Mouse (Mus musculus) thymus, postnatal 4 days (tissue): ENCODE measurements around the gene Ckm.
A peak's percentile ranks its signal among the peaks of the same experiment; 100 is the strongest.

Experiments
- DNase-seq: peaks from one replicate; pipeline ENCODE4 v3.0.0; 2021

The Ckm gene

DNA sequence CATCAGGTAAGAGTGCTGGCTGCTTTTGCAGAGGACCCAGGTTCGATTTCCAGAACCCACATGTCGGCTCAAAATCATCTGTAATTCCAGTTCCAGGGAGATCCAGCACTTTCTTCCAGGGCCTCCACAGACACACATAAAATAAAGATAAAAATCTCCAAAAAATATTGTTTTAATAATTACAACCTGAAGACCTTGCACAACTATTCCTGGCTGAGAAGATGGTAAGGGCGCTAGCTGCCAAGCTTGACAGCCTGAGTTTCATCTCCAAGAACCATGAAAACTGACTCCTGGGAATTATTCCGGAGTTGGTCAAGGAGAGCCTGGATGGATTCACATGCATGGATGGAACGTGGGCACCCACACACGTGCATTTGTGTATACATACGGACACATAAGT, at the start of gene Ckm:
Ckm (plus strand) TSS at position 301 of the 400 bp plus-strand sequence.
- DNase-seq = no peak

GRCm38 (mm10) chr7:19354991-19355390, 49.6 kb upstream of the Ckm start:
- DNase-seq = no peak

GRCm38 (mm10) chr7:19356311-19356710, 48.3 kb upstream of the Ckm start:
- DNase-seq = no peak

DNA sequence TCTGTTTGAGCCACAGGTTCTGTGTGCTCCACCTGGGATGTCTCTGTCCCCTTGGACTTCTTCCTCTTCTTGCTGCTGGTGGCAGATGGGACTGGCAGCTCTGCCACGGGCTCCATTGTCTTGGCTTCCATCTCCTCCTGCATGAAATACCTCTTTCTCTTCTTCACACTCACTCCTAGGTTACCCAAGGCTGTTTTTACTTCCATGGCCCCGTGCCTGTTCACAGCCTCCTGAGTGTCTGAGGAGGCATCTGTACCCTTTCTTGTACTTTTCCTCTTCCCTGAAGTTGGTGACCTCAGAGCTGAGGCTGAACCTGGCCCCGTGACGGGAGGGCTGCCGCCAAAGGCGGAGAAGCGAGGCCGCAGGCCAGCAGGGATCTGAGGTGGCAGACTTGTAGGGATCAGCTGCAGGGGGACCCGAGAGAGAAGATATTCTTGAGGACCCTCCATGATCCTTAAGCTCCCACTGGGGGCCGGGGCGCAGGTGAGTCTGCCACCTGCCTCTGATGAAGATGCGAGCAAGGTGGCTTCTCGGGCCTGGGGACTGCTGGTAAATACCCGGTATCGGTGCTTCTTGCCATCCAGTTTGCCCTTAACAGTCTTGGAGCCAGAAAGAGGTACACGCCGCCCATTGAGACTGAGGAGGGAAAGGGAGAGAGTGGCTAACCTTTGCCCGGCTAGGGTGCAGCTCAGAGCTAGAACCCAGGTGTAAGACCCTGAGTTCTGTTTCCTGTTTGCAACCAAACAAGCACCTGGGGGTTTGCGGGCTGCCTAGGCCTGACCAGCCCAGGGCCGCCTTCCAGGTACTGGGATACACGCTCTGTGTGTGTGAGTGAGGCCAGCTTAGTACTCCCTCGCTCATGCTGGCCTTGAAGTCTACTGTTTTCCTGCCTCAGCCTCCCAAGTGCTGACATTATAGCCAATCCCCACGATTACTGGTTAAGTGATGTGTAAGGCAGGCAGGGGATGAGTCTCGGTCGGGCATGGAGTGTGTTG, 46.9 kb upstream of the Ckm start:
- no peak for DNase-seq

- DNase-seq = no peak
These were observed 45.9 kb upstream of the Ckm start for GRCm38 (mm10) chr7:19358634-19359033.

DNA sequence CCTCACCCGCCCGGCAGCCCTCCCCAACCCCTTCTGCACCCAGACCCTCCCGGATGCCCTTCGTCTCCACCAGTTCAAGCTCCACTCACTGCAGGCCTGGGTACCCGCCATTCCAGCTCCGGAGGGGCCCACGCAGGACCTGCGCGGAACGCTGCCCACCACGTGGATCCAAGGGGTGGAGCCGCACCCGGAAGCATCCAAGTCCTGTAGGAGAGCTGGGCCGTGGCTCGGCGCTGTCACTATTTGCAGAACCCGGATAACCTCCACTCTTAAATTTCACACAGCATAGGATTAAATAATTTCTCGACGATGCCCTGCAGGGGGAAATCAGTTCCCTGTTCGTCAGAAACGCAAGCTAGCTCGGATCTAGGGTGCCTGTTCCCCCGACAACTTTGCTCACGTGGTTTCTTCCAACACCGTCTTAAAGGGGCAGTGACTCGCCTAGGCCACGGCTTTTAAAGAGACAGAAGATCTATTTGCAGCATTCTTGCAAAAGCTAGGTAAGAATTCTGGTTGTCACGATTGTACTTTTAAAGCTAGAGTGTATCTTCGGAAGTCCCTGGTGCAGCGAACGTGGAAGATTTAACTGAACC, 45.2 kb upstream of the Ckm start, which contains the start of the genes Cd3eap and Ppp1r13l:
Cd3eap (minus strand) TSS at position 185 of the 593 bp plus-strand sequence.
Ppp1r13l (plus strand) TSS at position 451 of the 593 bp plus-strand sequence.
- DNase-seq = peak; percentile 88

DNA sequence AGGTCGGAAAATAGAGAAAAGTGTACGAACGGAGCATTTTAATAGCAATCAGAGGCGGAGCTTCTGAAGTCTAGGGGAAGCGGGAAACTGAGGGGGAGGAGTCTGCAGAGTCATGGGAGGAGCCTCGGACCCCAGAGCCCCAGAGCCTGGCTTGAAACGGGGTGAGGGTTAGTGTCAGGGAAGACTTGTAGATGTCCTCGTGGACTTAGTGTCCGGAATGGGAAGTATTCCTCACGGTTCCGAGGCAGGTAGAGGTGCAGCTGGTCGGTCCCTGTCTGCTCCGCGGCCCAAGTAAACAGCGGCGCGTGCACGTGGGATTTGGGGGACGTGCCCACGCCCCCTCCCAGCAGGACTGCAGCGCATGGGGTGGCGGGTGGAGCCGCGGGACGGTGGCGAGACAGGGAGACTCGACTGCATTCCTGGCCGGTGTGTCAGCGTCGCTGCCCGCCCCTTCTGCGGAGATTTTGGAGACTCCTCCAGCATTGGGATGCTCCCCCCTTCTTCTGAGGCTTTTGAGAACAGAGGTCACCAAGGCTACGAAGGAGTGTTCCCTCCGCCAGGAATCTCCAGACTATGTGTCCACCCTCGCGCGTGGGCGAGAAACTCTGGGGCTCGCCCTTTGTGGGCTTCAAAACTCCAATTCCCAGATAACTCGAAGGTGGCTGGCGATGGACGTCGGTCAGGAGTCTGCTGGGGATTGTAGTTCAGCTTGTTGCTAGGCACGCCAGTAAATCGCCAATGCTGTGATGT, 44.5 kb upstream of the Ckm start:
- peak; percentile 78 for DNase-seq

- peak; percentile 73 for DNase-seq
These were observed 43.6 kb upstream of the Ckm start for GRCm38 (mm10) chr7:19360944-19361343.

GRCm38 (mm10) chr7:19361720-19362119, 42.9 kb upstream of the Ckm start:
- DNase-seq = peak; percentile 94

- DNase-seq = no peak
These were observed 42.3 kb upstream of the Ckm start for GRCm38 (mm10) chr7:19362276-19362675.

DNA sequence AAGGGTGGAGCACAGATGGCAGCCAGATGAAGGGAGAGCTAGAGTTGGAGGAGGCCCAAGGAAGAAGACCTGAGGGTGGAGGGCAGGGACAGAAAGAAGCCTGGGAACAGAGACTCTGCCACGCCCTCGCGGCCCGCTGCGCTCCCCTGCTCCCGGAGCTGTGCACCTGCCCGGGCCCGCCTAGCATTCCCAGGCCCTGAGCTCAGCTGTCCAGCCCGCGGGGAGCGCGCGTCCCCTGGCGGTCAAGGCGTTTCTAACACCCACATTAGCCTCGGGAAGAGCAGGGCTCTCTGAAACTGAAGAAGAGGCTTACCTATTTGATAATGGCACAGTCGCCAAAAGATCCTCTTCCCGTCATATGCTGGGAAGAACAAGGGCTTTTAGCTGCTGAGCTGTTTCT, 40.7 kb upstream of the Ckm start:
- DNase-seq = peak; percentile 86

DNA sequence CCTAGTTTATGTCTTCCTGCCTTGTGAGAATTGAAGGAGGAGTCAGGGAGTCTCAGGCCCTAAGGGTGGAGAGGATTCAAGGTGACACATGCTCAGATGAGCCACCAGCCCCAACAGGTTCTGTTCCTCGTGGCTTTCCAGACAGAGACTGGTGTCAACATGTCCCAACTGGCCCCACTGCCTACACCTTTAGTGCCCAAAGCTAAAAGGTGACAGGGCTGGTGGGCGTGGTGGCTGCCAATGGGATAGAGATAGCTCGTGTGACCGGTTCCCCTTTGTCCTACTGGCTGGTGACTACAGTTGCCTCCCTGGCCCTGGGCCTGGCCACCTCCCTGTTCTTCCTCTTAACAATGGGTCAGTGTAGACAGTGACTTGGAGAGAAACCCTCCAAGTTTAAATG, 39.2 kb upstream of the Ckm start:
- DNase-seq = no peak

DNA sequence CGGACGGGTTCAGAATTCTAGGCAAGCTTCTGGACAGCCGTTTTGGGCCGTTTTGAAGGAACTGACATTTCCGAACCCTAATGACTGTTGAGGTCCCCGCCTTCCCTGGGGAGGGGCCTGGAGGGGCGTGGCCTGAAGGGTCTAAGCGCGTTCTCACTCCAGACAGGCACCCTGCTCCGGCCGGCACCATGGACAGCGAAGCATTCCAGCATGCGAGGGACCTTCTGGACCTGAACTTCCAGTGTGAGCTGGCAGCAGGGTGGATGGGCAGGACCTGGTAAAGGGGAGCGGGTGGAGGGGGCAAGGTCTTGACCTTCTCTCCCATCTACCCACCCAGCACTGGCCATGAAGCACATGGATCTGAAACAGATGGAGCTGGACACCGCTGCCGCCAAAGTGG, 36.2 kb upstream of the Ckm start:
- DNase-seq = no peak

- DNase-seq = peak; percentile 90
These were observed 34.7 kb upstream of the Ckm start for GRCm38 (mm10) chr7:19369823-19370425.

DNA sequence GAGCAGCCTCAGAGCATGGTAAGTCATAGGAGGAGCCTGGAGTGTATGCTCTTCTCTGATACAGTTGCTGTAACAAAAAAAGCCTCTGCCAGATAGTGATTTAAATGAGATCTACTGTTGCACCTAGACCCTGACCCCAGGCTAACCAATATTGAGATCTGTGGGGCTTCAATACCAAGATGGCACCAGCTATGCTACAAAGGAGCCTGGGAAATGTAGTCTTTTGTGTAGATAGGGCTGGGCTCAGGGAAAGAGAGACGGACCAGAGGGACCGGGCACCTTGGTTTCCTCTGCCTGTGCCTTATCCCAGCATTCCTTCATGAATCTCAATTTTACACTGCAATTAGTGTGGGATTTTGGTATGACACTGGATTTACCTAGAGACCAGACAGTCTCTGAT, 31.2 kb upstream of the Ckm start:
- no peak for DNase-seq

GRCm38 (mm10) chr7:19375368-19375767, 29.2 kb upstream of the Ckm start:
- peak; percentile 12 for DNase-seq

DNA sequence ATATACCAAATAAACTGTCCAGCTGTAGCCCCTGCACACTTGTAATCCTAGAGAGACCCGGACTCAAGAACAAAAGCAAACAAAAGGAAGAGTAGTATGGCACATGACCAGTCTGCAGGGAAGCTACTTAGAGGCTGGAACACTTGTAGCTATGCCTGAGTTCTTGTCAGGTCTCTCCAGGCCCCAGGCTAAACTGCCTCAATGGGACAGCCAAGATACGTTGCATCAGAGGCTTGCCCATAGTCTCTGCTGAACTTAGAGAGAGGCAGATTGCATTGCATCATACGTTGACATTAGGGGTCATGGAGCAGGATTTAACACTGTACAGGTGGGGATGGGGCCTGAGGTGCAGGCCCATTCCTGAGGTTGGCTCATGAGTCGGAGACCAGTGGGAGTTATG, 28.6 kb upstream of the Ckm start:
- DNase-seq = no peak

DNA sequence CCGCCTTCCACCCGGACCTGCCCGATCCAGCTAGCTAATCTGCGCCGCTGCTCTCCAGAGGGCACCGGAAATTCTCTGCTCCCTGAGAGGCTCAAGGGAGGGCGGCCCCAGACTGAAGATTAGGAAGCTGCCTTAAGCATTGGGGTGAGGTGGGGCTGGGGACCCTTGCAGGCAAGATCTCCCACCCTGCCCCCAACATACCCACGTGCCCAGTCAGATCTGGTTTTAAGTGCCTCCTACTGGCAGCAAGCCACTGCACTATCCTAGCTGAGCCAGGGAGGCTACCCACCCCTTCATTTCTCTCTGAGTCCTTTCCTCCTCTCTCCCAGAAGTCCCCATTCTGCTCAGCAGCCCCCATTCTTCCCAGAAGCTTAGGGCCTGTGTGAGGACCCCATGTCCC, 26.5 kb upstream of the Ckm start:
- DNase-seq = no peak

GRCm38 (mm10) chr7:19381377-19382165, 23.0 kb upstream of the Ckm start, which contains the start of gene Ercc2:
Ercc2 (plus strand) TSS chr7:19382010.
- peak; percentile 99 for DNase-seq

DNA sequence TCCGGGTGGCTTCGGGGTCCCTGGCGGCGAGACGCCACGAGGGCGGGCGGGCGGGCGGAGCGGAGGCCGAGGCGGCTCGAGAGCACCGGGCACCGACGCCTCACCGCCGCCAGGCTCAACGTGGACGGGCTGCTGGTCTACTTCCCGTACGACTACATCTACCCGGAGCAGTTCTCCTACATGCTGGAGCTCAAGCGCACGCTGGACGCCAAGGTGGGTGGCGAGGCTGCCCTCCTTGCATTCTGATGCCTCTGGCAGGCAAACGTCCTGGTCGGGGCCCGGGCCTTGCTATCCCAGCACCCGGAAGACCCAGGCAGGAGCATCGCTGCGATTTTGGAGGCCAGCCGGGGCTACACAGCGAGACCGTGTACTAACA, 22.4 kb upstream of the Ckm start:
- DNase-seq = peak; percentile 60

DNA sequence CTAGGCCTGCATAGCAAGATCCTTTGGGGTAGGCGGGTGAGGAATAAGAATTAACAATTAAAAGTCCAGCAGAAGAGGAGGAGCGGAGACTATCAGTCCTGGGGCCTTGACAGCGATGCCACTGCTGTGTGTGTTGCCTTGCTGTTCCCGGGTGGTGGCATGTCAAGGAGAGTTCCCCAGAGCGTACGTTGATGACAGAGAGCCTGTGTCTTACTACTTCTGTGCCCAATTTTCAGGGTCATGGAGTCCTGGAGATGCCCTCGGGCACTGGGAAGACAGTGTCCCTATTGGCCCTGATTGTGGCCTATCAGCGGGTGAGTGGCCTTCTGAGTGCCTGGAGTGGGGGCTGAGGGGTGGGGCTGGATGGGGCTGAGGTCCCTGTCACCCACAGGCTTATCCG, 20.9 kb upstream of the Ckm start:
- DNase-seq = no peak
